Mouse (Mus musculus): Measurements from ENCODE around the gene Thumpd3. TPM values are rescaled to one million over a fixed set of nuclear protein-coding genes. Genes with fewer than 3 reads are reported as not detected.

Thumpd3 gene
- polyA plus RNA-seq, 1 experiment from 2014 or later = 58.1 TPM

GRCm38 (mm10) chr6:113099640-113100289 is 53.7 kb downstream of the Thumpd3 start:
- peak; percentile 96 for ATAC-seq
- Histone ChIP-seq H3K27me3 (replicated peaks) (no peaks in the 10 kb centered on the region), H3K4me2 (replicated peaks) (peak overlapping the region; percentile 25; the same call in 1 of the 2 replicates), H3K36me3 (no peaks in the 10 kb centered on the region), H3K4me3 (replicated peaks) (no peak overlapping the region), H3K9ac (no peak overlapping the region), H3K9me3 (no peaks in the 10 kb centered on the region), H3K4me1 (replicated peaks) (peaks cover 7% of the 10 kb centered on the region), H3K27ac (peak overlapping the region; percentile 63)
- 13% methylated on average over 5 of the region's 5 CpGs for WGBS

DNA sequence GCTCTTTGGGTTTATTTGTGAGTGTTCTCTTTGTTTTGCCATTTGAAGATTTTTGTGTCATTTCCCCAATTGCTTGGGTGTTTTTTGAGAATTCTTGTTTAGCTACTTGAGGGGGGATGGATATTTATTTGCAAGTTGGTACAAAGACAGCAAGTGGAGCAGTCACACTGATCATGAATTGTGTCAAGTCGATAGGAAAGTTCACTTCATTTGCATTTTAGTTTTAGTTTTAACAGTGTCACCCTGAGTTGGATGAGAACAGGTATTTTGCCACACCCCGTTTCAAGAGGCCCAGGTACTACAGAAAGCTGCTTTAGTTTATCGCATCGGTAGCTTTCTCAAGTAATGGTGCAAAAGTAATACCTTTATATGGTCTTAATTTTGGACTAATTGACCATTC is 56.5 kb downstream of the Thumpd3 start:
- ATAC-seq = no peak
- peaks cover 2% of the 10 kb centered on the region; the same call in 1 of the 2 replicates for H3K36me3 ChIP-seq

DNA sequence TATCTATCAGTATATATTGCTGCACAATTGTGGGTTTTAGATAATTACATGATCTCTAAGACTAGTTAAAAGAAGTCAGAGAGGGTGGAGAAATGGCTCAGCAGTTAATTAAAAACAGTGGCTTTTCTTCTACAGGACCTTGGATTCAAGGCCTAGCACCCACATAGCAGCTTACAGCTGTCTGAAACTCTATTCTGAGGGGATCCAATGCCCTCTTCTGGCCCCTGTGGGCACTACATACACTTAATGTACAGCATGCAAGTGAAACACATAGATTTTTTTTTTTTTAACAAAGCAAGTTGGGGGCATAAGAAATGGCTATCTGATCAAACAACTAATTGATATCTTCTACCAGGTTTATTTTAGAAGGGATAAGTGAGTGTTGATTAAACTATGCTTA is 57.7 kb downstream of the Thumpd3 start:
- no peaks in the 10 kb centered on the region for H3K9me3 ChIP-seq
- no peak for ATAC-seq
- H3K36me3 ChIP-seq = peaks cover 2% of the 10 kb centered on the region; the same call in 1 of the 2 replicates
- H3K27ac ChIP-seq = no peak overlapping the region
- H3K27me3 ChIP-seq (replicated peaks) = no peaks in the 10 kb centered on the region
- H3K4me2 ChIP-seq (replicated peaks) = no peak overlapping the region
- no peak overlapping the region for H3K4me3 ChIP-seq (replicated peaks)
- peaks cover 5% of the 10 kb centered on the region for H3K4me1 ChIP-seq (replicated peaks)
- H3K9ac ChIP-seq = no peak overlapping the region

More for the DNA sequence above, 56.5 kb downstream of the Thumpd3 start:
- H3K9ac ChIP-seq = no peak overlapping the region
- no peak overlapping the region for H3K27ac ChIP-seq
- no peaks in the 10 kb centered on the region for H3K27me3 ChIP-seq (replicated peaks)
- H3K9me3 ChIP-seq = no peaks in the 10 kb centered on the region
- 66% methylated on average over 4 of the region's 4 CpGs for WGBS
- no peak overlapping the region for H3K4me2 ChIP-seq (replicated peaks)
- peaks cover 5% of the 10 kb centered on the region for H3K4me1 ChIP-seq (replicated peaks)
- no peak overlapping the region for H3K4me3 ChIP-seq (replicated peaks)

DNA sequence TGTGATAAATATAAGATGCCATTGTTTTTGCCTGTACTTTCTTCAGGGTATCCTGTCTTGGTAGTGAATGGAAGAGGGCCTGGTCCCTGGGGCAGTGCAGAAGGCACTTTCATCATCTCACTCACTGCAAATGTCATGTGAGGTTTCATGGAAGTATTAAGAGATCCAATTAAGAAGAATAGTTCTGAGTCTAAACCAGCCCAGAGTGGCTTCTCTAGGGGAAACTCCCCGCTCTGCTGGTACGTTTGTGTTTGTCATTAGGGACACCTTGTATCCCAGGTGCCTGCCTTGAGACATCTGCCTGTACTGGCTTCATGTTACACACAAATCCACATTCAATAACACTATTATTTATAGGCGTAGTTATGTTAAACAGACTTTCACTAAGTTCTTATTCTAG is 63.4 kb downstream of the Thumpd3 start:
- no peak overlapping the region for H3K27ac ChIP-seq
- no peak for ATAC-seq
- WGBS = 92% methylated on average over 3 of the region's 3 CpGs
- H3K9me3 ChIP-seq = no peaks in the 10 kb centered on the region
- H3K9ac ChIP-seq = no peak overlapping the region
- no peaks in the 10 kb centered on the region for H3K4me1 ChIP-seq (replicated peaks)
- H3K27me3 ChIP-seq (replicated peaks) = no peaks in the 10 kb centered on the region
- H3K4me3 ChIP-seq (replicated peaks) = no peak overlapping the region
- H3K36me3 ChIP-seq = peaks cover 27% of the 10 kb centered on the region
- H3K4me2 ChIP-seq (replicated peaks) = no peak overlapping the region

GRCm38 (mm10) chr6:113109956-113110355 is 63.9 kb downstream of the Thumpd3 start:
- H3K27ac ChIP-seq = no peak overlapping the region
- H3K9ac ChIP-seq = no peak overlapping the region
- H3K4me3 ChIP-seq (replicated peaks) = no peak overlapping the region
- no peaks in the 10 kb centered on the region for H3K27me3 ChIP-seq (replicated peaks)
- no peak for ATAC-seq
- no peaks in the 10 kb centered on the region for H3K9me3 ChIP-seq
- H3K4me1 ChIP-seq (replicated peaks) = no peaks in the 10 kb centered on the region
- H3K36me3 ChIP-seq = peaks cover 27% of the 10 kb centered on the region
- no peak overlapping the region for H3K4me2 ChIP-seq (replicated peaks)
- WGBS = 83% methylated on average over 7 of the region's 7 CpGs

Other genes starting within 250 kb of the Thumpd3 start
- gene Srgap3, start 99.0 kb upstream of the Thumpd3 start, polyA plus RNA-seq (2015; fragmentation: Nextera tagmentation; extraction: Ambion mirVana) = 2.6 and 3.5 TPM in 2 replicates
- gene Setd5, start 31.1 kb downstream of the Thumpd3 start, polyA plus RNA-seq (2015; fragmentation: Nextera tagmentation; extraction: Ambion mirVana) = 67.2 and 70.0 TPM in 2 replicates
- 1.7 and 2.3 TPM in 2 replicates for gene Lhfpl4, start 149.2 kb downstream of the Thumpd3 start, polyA plus RNA-seq (2015; fragmentation: Nextera tagmentation; extraction: Ambion mirVana)
- gene Mtmr14, start 191.6 kb downstream of the Thumpd3 start, polyA plus RNA-seq (2015; fragmentation: Nextera tagmentation; extraction: Ambion mirVana) = 31.9 and 32.2 TPM in 2 replicates
- gene Cpne9, start 236.1 kb downstream of the Thumpd3 start, polyA plus RNA-seq (2015; fragmentation: Nextera tagmentation; extraction: Ambion mirVana) = 0.14 TPM in 1 of 2 replicates, not detected in the other